Mouse (Mus musculus) thymus, postnatal 25 days (tissue): Measurements from ENCODE around the gene Cst9.

ENCODE experiments used
- DNase-seq: peaks from one replicate; pipeline ENCODE4 v3.0.0; 2022

Cst9 gene

DNA sequence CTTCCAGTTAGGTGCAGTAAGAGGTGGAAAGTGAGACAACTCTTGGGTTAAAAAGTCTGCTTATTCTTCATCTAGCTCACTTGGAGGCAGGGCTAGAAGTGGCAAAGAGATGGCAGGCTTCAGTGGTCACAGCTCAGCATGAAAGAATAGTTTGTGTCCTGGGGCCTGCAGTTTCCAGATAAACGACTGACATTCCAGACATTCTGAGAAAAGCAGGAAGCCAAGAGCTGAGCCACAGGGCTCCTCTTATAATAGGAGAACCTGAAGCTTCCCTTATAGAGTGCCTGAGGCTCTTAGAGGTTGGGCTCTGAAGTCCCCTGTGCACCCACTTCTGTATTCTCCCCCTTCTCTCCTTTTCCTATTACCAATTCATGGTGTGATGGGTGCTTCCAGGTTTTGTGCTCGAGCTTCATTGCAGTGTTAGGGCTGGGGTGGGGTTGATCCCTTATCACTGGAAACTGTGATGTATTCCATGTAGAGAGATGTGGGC lies 43.7 kb downstream of the Cst9 start:
- DNase-seq, result no peak

DNA sequence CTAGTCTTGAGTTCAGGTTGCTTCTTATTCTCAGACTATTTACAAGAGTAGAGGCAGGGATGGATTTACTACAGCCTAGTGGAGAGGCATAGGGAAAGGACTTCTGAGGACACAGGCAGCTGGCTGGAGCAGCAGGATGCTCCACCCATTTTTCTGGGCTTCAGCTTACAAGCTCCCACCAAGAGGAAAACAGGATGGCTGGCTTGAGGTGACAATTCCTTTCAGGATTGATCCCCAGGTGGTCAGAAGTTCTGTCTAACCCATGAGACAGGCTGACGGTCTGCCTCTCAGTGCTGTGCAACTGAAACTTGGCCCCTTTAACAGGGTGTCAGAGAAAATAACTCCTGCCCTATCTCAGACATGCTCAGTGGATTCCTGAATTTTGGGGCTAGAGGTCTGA lies 44.3 kb downstream of the Cst9 start:
- no peak for DNase-seq

DNA sequence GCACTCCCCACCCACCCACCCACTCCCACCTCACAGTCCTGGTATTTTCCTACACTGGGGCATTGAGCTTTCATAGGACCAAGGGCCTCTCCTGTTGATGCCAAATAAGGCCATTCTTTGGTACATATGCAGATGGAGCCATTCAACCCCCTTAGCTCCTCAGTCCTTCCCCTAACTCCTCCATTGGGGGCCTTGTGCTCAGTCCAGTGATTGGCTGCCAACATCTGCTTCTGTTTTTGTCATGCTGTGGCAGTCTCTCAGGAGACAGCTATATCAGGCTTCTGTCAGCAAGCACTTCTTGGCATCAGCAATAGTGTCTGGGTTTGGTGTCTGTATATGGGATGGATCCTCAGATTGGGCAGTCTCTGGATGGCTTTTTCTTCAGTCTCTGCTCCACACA lies 49.8 kb downstream of the Cst9 start:
- DNase-seq, result no peak
